Mouse (Mus musculus) kidney, embryonic 14.5 days (tissue): ENCODE data around the gene H2-Q7. TPM values are rescaled to one million over a fixed set of nuclear protein-coding genes. Genes with fewer than 3 reads are reported as not detected.
A peak's percentile ranks its signal among the peaks of the same experiment; 100 is the strongest.
"Not testable (repeated sequence)": the region's sequence is repeated elsewhere in the genome, so short reads cannot be mapped to it uniquely, and the experiment has no call there.

Experiments
- ATAC-seq: fragments of 200-750 bp; cut with Nextera tagmentation; 2 replicates; pipeline ENCODE4 v1.8.0; 2017; ENCODE audit warnings: moderate number of reproducible peaks, mild to moderate bottlenecking, moderate TSS enrichment, moderate library complexity; ENCODE audit not compliant: low FRiP score, low TSS enrichment
- H3K27ac ChIP-seq: fragments of 300-500 bp; sonication (generic); 2 replicates; pipeline ENCODE4 v1.5.1; 2014; ENCODE audit warnings: low read depth, mild to moderate bottlenecking, low read length, moderate library complexity, mixed read lengths
- H3K27me3 ChIP-seq: fragments of 300-500 bp; sonication (generic); 2 replicates; pipeline ENCODE4 v1.6.1; 2014; ENCODE audit warnings: mild to moderate bottlenecking, low read length; ENCODE audit not compliant: control insufficient read depth, insufficient read depth
- H3K36me3 ChIP-seq: fragments of 300-500 bp; sonication (generic); 2 replicates; pipeline ENCODE4 v1.6.1; 2014; ENCODE audit warnings: low read length, mixed read lengths; ENCODE audit not compliant: control insufficient read depth, insufficient read depth
- H3K4me1 ChIP-seq: fragments of 300-500 bp; sonication (generic); 2 replicates; pipeline ENCODE4 v1.6.1; 2014; ENCODE audit warnings: low read length, mixed read lengths; ENCODE audit not compliant: control insufficient read depth, insufficient read depth
- H3K4me2 ChIP-seq: fragments of 300-500 bp; sonication (generic); replicated peaks from 2 replicates; pipeline ENCODE4 v1.6.1; 2014; ENCODE audit warnings: low read depth, mild to moderate bottlenecking, low read length
- H3K4me3 ChIP-seq: fragments of 300-500 bp; sonication (generic); 2 replicates; pipeline ENCODE4 v1.5.1; 2014; ENCODE audit warnings: mild to moderate bottlenecking, low read length
- H3K9ac ChIP-seq: fragments of 300-500 bp; sonication (generic); 2 replicates; pipeline ENCODE4 v1.6.1; 2014; ENCODE audit warnings: low read depth, mild to moderate bottlenecking, low read length, moderate library complexity
- H3K9me3 ChIP-seq: fragments of 300-500 bp; sonication (generic); 2 replicates; pipeline ENCODE4 v1.6.1; 2016; ENCODE audit warnings: low read length; ENCODE audit not compliant: control insufficient read depth
- WGBS: fragments of 180-500 bp; shearing (Covaris S2); extraction: QIAGEN DNeasy Blood & Tissue Kit; methylation state at CpG from one replicate; pipeline ENCODE4 v1.1.7; 2014; 5-methylcytosine and 5-hydroxymethylcytosine counted together
- polyA plus RNA-seq: library from polyadenylated mRNA; unstranded; fragments of >200 nt; fragmentation: Nextera tagmentation; extraction: Ambion mirVana; gene quantifications from 2 replicates; pipeline ENCODE4 v1.2.1, GENCODE M21; 2014

Gene H2-Q7
- 11.6 and 15.4 TPM in 2 replicates for polyA plus RNA-seq

DNA sequence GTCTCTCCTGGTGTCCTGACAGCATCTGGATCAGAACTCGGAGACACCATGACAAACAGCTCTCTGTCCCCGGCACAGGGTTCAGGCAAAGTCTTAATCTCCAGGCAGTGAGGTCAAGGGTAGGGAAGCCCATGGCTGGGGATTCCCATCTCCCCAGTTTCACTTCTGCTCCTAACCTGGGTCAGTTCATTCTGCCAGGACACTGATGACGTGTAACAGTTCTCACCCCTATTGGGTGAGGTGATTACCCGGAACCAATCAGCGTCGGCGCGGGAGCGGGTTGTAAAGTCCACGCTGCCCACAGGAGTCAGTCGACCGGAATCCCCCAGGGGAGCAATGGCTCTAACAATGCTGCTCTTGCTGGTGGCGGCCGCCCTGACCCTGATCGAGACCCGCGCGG, at the start of gene H2-Q7:
H2-Q7 (plus strand) TSS at position 271 of the 400 bp plus-strand sequence.
- not testable (repeated sequence) for H3K4me1 ChIP-seq, H3K9me3 ChIP-seq, H3K27ac ChIP-seq, H3K27me3 ChIP-seq, H3K36me3 ChIP-seq
- peak; percentile 92 for ATAC-seq
- H3K4me3 ChIP-seq: peak within 1 kb of the TSS; percentile 44
- peak within 1 kb of the TSS; percentile 57 for H3K9ac ChIP-seq
- peak within 1 kb of the TSS; percentile 94 for H3K4me2 ChIP-seq
- WGBS: 2% methylated on average over 18 of the region's 18 CpGs

DNA sequence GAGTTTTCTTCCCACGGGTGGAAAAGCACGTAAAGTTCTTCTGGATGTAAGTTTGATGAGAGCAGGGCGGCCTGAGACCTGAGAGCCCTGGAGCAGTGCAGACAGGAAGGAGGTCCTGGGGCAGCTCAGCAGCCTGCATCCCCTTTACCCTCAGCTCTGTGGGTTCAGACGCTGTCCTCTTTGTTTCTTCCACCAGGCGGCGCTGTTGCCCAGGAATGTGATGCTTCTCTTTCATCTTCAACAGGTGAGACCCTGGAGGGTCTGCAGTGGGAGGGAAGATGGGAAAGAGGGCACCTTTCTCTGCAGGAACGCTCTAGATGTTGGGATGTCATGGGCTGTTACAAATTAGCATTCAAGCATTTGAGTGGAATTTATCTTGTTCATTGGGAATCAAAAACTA, 49.2 kb upstream of the H2-Q7 start:
- H3K27ac ChIP-seq, H3K36me3 ChIP-seq, ATAC-seq, H3K4me2 ChIP-seq, H3K27me3 ChIP-seq, H3K9me3 ChIP-seq, H3K4me1 ChIP-seq, H3K4me3 ChIP-seq, H3K9ac ChIP-seq: not testable (repeated sequence)
- 3% methylated on average over 7 of the region's 7 CpGs for WGBS

DNA sequence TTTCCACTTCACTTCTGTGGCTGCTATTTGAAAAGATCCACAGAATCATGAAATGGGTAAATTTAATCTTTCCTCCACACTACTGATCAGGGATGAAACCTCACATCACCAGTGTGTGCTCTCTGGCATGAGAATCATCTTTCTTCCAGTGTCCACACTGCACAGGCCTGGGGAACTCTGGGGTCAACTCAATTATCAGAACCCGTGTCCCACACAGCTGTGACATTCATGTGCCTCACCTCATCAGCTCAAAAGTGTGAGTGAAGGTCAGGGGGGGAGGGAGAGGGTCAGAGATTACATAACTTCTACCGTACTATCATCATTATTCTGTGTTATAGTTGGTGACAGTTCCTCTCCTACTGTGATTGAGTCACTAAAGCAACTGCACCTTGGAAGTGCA, 46.3 kb upstream of the H2-Q7 start:
- not testable (repeated sequence) for H3K9me3 ChIP-seq, H3K4me3 ChIP-seq, H3K4me2 ChIP-seq, H3K9ac ChIP-seq, H3K27me3 ChIP-seq, H3K4me1 ChIP-seq, ATAC-seq, H3K36me3 ChIP-seq, H3K27ac ChIP-seq
- 76% methylated on average over 2 of the region's 2 CpGs for WGBS

DNA sequence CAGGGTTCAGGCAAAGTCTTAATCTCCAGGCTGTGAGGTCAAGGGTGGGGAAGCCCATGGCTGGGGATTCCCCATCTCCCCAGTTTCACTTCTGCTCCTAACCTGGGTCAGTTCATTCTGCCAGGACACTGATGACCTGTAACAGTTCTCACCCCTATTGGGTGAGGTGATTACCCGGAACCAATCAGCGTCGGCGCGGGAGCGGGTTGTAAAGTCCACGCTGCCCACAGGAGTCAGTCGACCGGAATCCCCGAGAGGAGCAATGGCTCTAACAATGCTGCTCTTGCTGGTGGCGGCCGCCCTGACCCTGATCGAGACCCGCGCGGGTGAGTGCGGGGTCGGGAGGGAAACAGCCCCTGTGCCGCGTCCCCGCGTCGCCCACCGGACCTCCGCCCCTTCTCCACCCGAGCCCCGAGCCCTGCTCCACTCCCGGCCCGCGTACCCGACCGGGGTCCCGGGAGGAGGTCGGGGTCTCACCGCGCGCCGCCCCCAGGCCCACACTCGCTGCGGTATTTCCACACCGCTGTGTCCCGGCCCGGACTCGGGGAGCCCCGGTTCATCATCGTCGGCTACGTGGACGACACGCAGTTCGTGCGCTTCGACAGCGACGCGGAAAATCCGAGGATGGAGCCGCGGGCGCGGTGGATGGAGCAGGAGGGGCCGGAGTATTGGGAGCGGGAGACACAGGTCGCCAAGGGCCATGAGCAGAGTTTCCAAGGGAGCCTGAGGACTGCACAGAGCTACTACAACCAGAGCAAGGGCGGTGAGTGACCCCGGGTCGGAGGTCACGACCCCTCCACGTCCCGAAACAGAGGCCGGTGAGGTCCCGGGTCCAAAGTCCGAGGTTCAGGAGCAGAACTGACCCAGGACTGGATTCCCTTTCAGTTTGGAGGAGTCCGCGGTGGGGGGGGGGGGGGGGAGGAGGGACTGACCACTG, 44.8 kb upstream of the H2-Q7 start:
- not testable (repeated sequence) for H3K4me1 ChIP-seq, H3K9me3 ChIP-seq, H3K27me3 ChIP-seq, H3K36me3 ChIP-seq, H3K27ac ChIP-seq, H3K9ac ChIP-seq
- ATAC-seq: peak; percentile 92
- Histone ChIP-seq H3K4me3 (peak overlapping the region; percentile 20), H3K4me2 (peak overlapping the region; percentile 39)
- 1% methylated on average over 50 of the region's 75 CpGs for WGBS

DNA sequence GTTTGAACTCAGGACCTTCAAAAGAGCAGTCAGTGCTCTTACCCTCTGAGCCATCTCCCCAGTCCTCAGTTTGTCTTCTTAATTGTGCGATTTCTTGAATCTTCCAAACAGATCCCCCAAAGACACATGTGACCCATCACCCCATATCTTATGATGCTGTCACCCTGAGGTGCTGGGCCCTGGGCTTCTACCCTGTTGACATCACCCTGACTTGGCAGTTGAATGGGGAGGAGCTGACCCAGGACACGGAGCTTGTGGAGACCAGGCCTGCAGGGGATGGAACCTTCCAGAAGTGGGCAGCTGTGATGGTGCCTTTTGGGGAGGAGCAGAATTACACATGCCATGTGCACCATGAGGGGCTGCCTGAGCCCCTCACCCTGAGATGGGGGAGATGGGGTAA, 42.0 kb upstream of the H2-Q7 start:
- not testable (repeated sequence) for H3K9me3 ChIP-seq, H3K27me3 ChIP-seq, H3K4me2 ChIP-seq, ATAC-seq, H3K4me1 ChIP-seq, H3K27ac ChIP-seq, H3K4me3 ChIP-seq, H3K36me3 ChIP-seq, H3K9ac ChIP-seq
- WGBS: 92% methylated on average over 2 of the region's 2 CpGs

DNA sequence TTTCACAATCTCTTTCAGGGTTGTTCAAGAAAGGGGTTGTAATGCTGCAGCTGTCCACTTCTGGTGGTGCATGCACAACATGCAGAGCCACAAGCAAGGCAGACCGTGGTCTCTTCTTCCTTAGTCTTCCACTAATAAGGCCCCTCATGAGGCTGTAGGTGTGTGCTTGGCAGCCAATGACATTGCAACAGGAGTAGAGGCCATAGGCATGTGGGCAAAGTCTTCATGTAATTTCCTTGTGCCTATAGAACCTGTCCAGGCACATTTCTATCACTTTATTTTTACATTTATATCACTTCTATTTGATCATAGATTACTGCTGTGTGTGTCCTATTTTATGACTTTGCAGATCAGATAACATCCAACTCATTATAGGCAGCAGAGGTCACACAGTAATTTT, 25.9 kb upstream of the H2-Q7 start:
- not testable (repeated sequence) for H3K27me3 ChIP-seq, H3K9ac ChIP-seq, H3K36me3 ChIP-seq, H3K4me3 ChIP-seq, H3K27ac ChIP-seq, ATAC-seq, H3K9me3 ChIP-seq, H3K4me1 ChIP-seq, H3K4me2 ChIP-seq
- no CpG with 5 or more reads among the region's 1 CpGs for WGBS

DNA sequence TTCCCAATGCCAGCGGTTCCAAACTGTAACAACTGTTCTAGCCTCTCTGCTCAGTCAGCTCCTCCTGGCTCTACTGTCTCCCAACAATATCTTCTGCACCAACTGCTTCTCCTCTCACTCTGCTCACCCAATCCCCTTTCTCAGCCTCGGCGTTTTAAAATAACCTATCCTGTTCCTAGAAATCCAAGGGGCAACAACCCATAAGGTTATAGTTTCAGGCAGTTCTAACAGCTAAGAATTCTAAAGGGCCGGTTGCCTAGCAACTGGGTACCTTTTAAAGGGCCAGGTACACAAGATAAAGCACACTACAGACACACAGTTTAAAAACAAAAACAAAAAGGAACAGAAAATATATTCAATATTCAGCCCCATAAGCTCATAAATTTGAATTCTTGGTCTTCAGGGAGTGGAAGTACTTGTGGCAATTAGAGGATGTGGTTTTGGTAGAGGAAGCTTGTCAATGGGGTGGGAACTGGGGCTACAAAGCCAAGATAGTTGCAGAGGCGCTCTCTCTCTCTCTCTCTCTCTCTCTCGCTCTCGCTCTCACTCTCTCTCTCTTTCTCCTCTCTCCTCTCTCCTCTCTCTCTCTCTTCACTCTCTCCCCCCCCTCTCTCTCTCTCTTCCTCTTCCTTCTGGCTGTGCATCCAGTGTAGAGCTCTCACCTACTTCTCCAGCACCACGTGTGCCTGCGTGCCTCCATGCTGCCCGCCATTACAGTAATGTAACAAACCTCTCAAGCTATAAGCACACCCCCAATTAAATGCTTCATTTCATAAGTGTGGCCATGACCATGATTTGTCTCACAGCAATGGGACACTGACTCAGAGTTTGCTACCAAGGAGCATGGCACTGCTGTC, 23.5 kb upstream of the H2-Q7 start:
- not testable (repeated sequence) for H3K4me1 ChIP-seq, H3K27ac ChIP-seq, H3K27me3 ChIP-seq, H3K9me3 ChIP-seq, H3K4me2 ChIP-seq, ATAC-seq, H3K4me3 ChIP-seq, H3K36me3 ChIP-seq, H3K9ac ChIP-seq
- 76% methylated on average over 3 of the region's 10 CpGs for WGBS

DNA sequence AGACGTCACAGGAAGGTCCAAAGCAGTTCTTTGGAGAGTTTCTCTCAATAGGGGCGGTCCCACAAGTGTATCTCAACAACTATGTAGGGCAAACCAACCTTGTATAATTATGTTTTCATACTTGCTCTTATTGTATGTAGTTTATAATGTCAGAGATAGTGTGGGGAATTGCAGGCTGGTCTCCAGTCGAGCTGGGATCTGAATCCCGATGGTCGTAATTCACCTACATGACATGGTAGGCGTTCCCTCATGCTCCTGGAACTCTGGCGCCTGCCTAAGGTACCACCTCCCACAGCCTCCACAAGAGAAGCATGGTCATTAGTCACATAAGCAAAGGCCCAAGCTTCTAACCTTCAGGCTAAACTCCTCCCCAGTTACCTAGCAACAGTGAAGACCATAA, 20.2 kb upstream of the H2-Q7 start:
- Histone ChIP-seq H3K9ac (no peak overlapping the region), H3K4me3 (no peak overlapping the region), H3K4me2 (no peak overlapping the region), H3K4me1 (no peaks in the 10 kb centered on the region), H3K27me3 (no peaks in the 10 kb centered on the region), H3K36me3 (no peaks in the 10 kb centered on the region), H3K27ac (no peak overlapping the region), H3K9me3 (no peaks in the 10 kb centered on the region)
- no peak for ATAC-seq
- WGBS: 56% methylated on average over 7 of the region's 7 CpGs

DNA sequence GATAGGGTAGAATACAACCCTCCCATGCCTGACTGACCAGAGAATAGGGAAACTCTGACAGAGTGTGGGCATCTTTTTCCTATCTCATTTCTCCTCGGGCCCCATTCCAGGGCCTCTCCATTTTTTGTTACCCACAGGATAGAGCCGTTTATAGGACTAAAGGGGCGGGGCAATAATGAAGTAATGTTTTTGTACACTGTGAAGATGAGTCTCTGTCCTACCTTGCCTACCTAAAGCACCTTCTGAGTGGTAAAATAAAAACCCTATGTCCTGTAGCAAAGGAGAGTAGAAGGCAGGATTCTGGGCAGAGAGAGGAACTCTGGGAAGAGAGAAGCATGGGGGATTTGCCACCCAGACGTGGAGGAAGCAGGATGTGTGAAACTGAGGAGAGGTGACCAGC, 19.4 kb upstream of the H2-Q7 start:
- not testable (repeated sequence) for H3K4me3 ChIP-seq, H3K27ac ChIP-seq, H3K4me1 ChIP-seq, H3K27me3 ChIP-seq, H3K9ac ChIP-seq, H3K9me3 ChIP-seq, H3K36me3 ChIP-seq, ATAC-seq, H3K4me2 ChIP-seq
- 67% methylated on average over 4 of the region's 4 CpGs for WGBS
